Mouse (Mus musculus) spleen, postnatal 14 days (tissue): Measurements from ENCODE around the gene Vti1a.
A peak's percentile ranks its signal among the peaks of the same experiment; 100 is the strongest.

Experiments used
- DNase-seq, 2 experiments: peaks; one replicate each; pipeline ENCODE4 v3.0.0; 2021 to 2022; ENCODE audit warnings: low spot score in 2 of 2

The Vti1a gene

GRCm38 (mm10) chr19:55523340-55523739 is 207.2 kb downstream of the Vti1a start:
- DNase-seq, result no peak

- no peak for DNase-seq
Observed at GRCm38 (mm10) chr19:55524385-55524784, 208.3 kb downstream of the Vti1a start.

- no peak for DNase-seq
Observed at GRCm38 (mm10) chr19:55525056-55525455, 209.0 kb downstream of the Vti1a start.

DNA sequence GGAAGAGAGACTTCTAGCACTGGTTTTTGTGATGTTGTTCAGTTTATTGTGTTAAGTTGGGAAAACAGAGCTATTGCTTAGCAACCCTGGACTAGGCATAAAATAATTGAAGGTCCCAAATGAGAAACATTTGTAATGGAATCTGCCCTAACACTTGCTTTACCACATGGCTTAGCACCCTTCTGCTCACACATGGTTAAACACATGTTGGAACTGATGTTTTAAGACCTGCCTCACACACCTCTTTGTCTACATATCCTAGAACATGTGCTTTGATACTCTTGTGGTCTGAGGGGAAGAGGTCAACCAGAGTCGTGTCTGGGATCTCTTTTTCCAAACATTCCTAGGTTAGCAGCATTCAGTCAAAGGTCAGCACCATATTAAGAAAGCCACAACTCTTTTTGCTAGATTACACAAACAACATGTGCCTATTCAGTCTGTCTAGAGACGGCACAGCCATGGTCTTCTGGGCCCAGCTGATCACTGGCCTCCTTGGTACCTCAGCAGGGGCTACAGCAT is 210.7 kb downstream of the Vti1a start:
- DNase-seq, result no peak

- no peak for DNase-seq
Observed at GRCm38 (mm10) chr19:55530041-55530440, 213.9 kb downstream of the Vti1a start.

- no peak for DNase-seq
Observed at GRCm38 (mm10) chr19:55532681-55533080, 216.6 kb downstream of the Vti1a start.

DNA sequence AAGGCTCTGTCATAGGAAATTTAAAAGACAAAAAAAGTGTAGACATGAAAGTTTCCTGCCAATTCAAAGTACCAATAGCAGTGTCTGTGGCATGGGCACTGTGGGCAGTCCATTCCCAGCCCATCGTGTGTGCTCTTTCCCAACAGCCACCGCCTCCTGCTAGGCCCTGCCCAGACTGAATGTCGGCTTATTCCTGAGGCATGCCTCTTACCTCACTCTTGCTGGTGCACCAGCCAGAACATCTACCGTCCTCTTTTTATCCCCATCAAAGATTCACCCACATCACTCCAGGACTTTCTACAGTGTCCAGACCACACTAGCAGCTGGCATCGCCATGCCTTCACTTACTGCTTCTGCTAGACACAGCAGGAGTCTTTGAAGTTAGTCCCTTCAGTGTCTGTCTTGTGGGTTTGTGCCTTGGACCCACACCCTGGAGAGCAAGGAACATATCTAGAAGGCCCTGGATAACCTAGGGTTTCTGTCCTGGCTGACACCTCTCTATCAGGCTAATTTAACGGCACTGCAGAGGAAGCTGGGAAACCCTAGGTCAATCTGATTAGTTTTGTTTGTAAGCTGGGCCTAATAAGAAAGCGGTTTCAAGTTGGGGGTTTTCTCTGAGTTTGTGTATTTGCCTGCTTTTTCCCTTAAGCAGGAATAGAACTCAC is 220.3 kb downstream of the Vti1a start:
- DNase-seq, result no peak

GRCm38 (mm10) chr19:55537691-55538090 is 221.6 kb downstream of the Vti1a start:
- DNase-seq, result peak in 1 of 2 experiments; percentile 13

- DNase-seq, result no peak
Observed at GRCm38 (mm10) chr19:55541641-55542040, 225.5 kb downstream of the Vti1a start.

DNA sequence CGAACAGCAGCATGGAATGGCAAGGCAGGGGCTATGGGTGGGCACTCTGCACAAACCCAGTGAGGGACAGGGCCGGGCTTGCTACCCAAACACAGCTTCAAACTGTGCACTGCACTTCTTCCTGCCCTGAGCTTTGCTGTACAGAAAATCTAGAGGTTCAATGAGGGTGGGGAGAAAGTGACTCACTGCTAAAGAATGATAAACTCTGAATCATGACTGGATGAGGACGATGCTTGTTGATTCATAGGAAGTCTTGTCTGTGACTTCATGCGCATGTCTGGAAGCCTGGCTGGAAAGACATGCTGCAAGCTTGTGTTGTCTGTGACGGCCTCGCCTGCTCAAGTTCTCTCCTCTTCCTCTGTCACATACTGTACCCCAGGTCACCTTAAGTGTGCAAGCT is 226.4 kb downstream of the Vti1a start:
- no peak for DNase-seq

- DNase-seq, result no peak
Observed at GRCm38 (mm10) chr19:55543188-55543587, 227.1 kb downstream of the Vti1a start.

DNA sequence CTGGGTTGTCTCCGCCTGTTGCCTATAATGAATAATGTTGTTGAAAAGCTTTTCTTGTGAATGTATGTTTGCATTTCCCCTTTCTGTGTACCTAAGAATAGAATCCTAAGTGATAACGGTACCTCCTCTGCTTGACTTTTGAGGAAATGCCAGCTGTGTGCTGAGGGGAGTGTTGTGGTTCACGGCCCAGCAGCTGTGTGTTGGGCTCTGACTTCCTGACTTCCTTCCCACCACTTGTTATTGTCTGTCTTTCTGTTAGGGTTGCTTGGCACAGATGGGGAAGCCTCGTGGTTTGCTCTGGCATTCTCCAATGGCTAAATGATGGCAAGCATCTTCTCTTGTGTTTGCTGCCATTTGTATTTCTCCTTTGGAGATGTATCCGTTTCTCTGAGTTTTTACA is 228.4 kb downstream of the Vti1a start:
- no peak for DNase-seq

- DNase-seq, result peak; percentile 59 to 78
Observed at GRCm38 (mm10) chr19:55545529-55545928, 229.4 kb downstream of the Vti1a start.

DNA sequence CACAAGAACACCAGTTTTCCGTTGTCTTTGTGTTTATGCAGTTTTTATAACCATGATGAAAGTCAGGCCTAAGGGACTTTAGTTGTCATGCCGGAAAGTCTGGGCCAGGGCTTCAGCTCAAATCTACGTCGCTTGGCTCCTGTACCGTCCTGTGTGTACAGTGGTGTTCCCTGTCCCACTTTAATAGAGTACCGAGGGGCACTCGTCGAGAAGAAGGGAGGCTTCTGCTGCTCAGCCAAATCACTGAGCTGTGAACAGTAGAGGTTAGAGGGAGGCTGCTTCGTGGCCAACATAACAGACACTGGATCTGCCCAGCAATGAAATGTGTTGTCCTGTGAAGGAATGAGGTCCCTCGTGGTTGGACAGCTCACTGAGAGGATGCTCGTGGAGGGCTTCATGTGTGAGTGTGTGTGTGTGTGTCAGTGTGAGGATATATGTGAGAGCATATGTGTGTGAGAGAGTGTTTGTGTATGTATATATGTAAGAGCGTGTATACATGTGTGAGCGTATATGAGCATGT is 230.0 kb downstream of the Vti1a start:
- no peak for DNase-seq

- no peak for DNase-seq
Observed at GRCm38 (mm10) chr19:55548206-55548605, 232.1 kb downstream of the Vti1a start.

DNA sequence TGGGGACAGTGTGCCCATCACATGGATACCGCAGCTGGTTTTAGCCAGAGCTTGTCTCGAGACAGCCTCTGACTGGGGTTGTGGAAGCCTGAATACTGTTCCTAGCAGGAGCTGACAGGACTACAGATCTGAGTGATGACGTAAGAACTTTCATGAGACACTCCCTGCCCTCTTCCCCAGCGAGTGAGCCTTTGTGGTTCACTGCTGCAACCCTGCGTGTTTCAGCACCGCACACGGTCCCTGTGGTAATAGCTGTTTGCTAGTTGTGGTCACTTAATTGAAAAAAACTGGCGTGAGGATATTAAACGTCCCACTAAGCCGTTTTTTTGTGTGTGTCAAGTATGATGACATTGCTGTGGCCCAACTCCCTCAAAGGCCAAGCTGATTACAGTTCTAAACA is 232.6 kb downstream of the Vti1a start:
- no peak for DNase-seq

DNA sequence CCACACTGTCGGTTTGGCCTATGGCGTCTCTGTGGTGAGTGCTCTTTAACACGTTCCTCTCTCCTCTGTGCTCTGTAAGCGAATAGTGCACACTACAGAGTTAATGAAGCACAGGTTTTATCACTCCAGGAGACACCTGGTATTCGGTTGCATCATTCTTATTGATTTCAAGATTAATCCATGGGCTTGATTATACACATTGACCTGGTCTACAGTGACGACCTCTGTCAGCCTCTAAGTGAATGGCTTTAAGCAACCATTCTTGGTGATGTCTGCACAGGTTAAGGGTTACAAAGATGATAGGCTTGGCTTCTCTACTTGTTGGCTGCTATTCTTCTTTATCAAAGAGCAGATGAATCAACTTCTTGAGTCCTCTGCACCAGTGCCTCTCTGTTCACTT is 234.1 kb downstream of the Vti1a start:
- DNase-seq, result no peak

DNA sequence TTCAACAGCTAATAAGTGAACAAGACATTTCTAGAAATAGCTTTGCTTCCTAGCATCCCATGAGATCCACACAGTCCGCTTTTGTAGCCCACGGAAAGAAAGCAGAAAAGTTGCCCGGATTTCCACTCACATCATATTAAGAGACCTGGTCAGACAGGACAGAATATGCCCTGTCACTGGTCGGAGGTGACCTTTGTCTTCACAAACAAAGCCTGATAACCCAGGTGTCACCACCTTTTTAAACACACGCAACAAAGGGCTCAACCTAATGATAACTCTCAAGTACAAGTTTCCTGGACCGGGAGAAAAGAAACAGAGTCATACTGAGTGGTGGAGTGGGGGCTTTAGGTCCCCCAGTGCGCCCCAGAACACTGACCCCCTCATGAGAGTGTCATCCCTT is 236.2 kb downstream of the Vti1a start:
- no peak for DNase-seq

DNA sequence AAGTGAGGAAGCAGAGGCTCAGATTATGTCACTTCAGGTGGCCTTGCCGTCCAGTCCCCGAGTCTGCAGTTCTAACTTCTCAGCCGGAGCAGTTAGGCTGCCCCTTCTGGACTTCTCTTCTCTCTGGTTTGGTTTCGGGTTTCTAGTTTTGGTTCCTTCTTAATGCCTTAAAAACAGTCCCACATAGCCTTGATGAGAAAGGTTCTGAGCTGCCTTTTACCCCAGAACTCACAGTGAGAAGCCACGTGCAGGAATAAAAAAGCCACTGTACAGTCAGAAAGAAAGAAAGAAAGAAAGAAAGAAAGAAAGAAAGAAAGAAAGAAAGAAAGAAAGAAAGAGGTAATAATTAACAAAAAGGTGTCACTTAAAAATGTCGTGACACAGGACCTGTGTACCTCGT is 236.8 kb downstream of the Vti1a start:
- no peak for DNase-seq

- DNase-seq, result no peak
Observed at GRCm38 (mm10) chr19:55554295-55554694, 238.2 kb downstream of the Vti1a start.

GRCm38 (mm10) chr19:55554703-55555102 is 238.6 kb downstream of the Vti1a start:
- no peak for DNase-seq

DNA sequence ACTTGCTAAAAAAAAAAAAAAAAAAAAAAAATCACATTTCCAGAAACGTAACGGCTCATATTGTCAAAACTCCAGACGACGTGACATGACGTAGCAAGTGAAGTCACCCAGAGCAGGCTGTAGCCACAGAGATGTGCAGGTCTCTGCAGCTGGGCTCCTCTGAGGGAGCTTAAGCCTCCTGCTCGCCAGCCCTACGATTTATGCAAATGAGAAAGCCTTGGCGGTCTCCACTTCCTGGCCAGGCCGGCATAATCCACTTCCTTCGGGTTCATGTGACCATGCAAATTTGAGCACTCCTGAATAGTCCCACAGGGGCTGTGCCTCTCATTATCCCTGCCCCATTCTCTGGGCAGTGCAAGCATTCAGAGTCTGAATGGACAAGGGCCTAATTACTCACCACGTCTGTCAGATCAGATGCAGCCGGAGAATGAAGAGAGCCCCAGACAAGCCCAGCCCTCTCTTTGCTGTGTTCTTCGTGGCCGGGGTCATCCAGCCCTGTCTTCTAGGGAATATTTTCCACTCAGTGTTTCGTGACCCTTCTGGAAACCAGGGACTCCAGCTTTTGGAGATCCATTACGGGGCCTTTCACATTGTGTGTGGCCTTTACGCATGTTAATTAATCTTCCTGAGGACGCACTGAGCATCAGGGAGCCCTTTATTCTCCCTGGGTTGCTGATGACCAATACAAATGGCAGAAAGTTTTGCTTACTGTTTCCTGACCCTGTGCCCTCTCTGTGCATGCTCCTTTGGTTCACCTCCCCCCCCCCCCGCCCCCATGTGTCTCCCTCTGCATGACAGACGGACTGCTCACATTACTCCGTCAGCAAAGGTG is 240.3 kb downstream of the Vti1a start:
- peak in 1 of 2 experiments; percentile 33 for DNase-seq

DNA sequence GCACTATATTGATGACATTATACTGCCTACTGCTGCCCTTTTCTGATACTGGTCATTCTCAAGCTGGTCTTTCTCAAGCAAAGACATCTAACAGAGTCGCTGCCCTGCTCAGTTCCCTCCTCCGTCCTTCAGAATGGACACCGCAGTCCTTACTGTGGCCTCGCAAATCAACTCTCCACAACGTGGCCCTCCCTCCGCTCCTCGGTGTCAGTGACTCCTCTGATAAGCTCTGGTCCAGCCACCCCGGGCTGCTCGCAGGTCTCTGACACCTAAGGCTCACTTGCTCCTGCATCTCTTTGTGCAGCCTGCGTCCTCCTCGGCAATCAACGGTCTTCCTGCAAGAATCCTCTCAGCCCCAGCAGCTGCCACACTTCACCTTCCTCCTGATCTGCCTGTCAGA is 243.2 kb downstream of the Vti1a start:
- no peak for DNase-seq
